Mouse (Mus musculus): ENCODE measurements at regions not wholly inside any gene's neighbourhood (a gene's known extent, or its start where the extent isn't known, plus 50 kb on each side); places are given as distances from the start of the nearest gene placed in this dataset.

DNA sequence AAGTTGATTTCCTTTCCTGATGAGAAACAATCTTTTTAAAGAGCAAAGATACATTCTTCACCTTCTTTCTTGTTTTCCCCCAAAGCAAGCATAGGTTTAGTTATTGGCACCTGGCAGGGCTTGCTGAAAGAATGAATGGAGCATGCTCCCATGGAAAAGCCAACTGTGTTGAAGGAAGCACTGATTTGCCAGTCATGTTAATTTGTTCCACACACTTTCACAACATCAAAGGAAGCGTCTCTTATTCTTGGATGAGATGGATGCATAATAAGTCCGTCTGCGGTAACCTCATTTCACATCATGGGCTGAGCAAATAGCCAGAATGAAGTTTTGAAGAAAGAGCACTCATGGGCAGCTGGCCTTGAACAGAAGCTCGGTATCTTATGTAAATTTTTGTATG is 270.4 kb downstream of the Bckdhb start:
- TF ChIP-seq CTCF (IDR thresholded peaks at IDR 0.05; ENCODE audit: low read depth, low read length) (no peak), GATA1 (IDR thresholded peaks at IDR 0.05; ENCODE audit: borderline replicate concordance, low read length) (no peak), TAL1 (conservative IDR thresholded peaks at IDR 0.05; ENCODE audit: low read depth, low read length) (no peak), POLR2AphosphoS5 (IDR thresholded peaks at IDR 0.05; ENCODE audit: insufficient replicate concordance, low read depth, low read length) (no peak), GATA2 (IDR thresholded peaks at IDR 0.05; ENCODE audit: borderline replicate concordance, low read depth, low read length) (no peak)

All from G1E (cell line).